Mouse (Mus musculus): ENCODE results near the gene Acsm5. TPM values are rescaled to one million over a fixed set of nuclear protein-coding genes. Genes with fewer than 3 reads are reported as not detected.

Gene Acsm5
- polyA plus RNA-seq (2015; fragmentation: Nextera tagmentation; extraction: Ambion mirVana), result 0.21 and 0.23 TPM in 2 replicates

DNA sequence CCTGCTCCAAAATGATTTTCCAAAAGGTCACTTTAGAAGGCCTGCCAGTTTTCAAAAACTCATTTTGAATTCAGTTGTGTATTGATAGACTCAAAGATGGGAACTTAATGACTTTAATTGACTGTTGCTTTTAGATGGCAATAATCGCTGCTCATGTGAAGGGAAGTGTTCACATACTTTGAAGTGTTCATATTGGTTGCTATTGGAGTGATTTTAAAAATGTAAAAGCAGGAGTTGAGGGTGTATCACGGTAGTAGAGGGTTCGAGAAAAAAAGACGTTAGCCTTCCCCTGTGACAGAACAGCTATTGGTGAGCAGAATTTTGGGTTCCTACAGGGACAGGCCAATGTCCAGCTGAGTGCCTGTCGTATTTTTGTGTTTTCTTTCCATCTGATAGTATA is at the start of gene Acsm5:
Gene Acsm5, plus strand, starts transcription at position 301 of the 400 bp plus-strand sequence.
- Histone ChIP-seq H3K36me3 (replicated peaks) (no peaks in the 10 kb centered on the region), H3K4me3 (replicated peaks) (no peak within 1 kb of the TSS), H3K27ac (replicated peaks) (no peak within 1 kb of the TSS), H3K9me3 (replicated peaks) (no peaks in the 10 kb centered on the region), H3K4me1 (replicated peaks) (no peaks in the 10 kb centered on the region), H3K9ac (no peak within 1 kb of the TSS), H3K27me3 (no peaks in the 10 kb centered on the region), H3K4me2 (no peak within 1 kb of the TSS)
- 49% methylated on average over 5 of the region's 5 CpGs for WGBS (ENCODE audit: insufficient replicate concordance)
- no peak for ATAC-seq (ENCODE audit: insufficient read depth)

DNA sequence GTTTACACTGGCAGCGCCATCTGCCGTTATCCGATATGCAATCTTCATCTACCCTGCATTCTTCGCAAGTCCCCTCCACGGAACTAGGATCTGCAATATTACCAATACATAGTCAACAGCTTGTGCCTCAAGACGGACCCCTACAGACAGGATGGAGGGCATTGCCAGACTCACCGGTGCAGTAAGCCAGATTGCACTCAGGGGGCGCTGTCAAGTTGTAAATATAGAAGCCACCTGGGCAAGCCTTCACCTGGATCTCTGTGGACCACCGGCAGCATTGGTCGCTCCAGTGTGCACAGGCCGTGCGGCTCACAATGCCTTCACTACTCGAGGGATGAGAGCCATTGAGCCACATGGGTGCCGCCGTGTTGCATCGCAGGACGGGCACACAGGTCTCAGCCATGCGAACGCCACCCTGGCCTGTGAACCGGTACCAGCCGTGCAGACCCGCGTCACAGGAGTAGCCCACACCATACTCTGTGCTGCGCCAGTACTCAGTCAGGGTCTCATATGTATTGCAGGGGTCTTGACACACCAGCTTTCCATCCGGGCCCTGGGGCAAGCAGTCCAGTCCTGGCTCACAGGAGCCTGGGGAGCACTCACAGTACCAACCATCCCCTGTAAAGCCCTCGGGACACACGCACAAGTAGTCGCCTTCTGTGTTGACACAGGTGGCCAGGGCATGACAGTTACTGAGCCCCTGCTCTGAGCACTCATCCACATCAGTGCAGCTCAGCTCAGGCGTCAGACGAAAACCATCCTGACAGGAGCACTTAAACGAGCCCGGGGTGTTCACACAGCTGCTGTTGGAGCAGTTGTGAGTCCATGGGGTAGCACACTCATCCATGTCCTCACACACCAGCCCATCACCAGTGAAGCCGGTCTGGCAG is 42.5 kb upstream of the Acsm5 start:
- Histone ChIP-seq H3K36me3 (replicated peaks) (no peaks in the 10 kb centered on the region), H3K27me3 (no peaks in the 10 kb centered on the region), H3K4me3 (replicated peaks) (no peak overlapping the region), H3K4me1 (replicated peaks) (no peaks in the 10 kb centered on the region), H3K9ac (no peak overlapping the region), H3K4me2 (no peak overlapping the region), H3K9me3 (replicated peaks) (no peaks in the 10 kb centered on the region), H3K27ac (replicated peaks) (no peak overlapping the region)
- 64% methylated on average over 33 of the region's 33 CpGs for WGBS (ENCODE audit: insufficient replicate concordance)
- ATAC-seq (ENCODE audit: insufficient read depth), result no peak

DNA sequence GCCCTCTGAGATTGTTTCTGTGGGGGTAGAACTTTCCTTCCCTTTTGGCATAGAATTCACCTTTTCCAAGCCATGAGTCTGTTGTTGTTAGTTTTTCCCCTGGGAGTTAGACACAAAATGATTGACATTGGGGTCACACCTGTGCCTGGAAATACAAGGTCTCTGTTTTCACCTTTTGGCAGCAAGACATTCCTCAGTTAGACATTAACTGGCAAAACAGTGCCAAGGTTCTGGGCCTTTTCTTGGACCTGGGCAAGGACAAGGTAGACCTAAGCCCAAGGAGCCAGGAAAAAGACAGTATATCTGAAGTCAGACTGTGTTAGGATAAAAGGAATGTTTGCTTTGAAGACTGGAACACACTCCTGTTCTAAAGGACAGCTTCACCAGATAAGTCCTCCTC is 40.0 kb upstream of the Acsm5 start, which contains the start of gene Umod:
Gene Umod, minus strand, starts transcription at position 27 of the 400 bp plus-strand sequence.
- Histone ChIP-seq H3K4me2 (no peak within 1 kb of the TSS), H3K4me1 (replicated peaks) (no peaks in the 10 kb centered on the region), H3K9ac (no peak within 1 kb of the TSS), H3K9me3 (replicated peaks) (no peaks in the 10 kb centered on the region), H3K4me3 (replicated peaks) (no peak within 1 kb of the TSS), H3K36me3 (replicated peaks) (no peaks in the 10 kb centered on the region), H3K27me3 (no peaks in the 10 kb centered on the region), H3K27ac (replicated peaks) (no peak within 1 kb of the TSS)
- no peak for ATAC-seq (ENCODE audit: insufficient read depth)

DNA sequence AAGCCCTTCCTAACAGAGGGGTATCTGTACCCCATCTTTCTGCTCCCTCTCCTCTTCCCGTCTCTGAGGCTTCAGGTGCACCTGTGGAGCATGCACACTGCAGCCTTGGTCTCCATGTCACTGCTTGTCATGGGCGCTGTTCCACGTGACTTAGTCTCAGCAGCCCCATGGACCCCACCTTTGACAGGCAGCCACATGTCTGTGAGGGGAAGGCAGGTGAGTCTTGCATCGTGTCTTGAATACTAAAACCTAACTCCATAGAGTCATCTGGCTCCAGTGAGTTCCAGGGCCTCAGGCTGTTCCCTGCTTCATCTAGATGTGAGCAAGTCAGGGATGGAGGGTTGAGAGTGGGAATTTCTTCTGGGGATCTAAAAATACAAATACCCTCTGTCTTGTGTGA is 35.1 kb upstream of the Acsm5 start:
- H3K4me2 ChIP-seq, result no peak overlapping the region
- no peak overlapping the region for H3K4me3 ChIP-seq (replicated peaks)
- H3K27ac ChIP-seq (replicated peaks), result no peak overlapping the region
- no peaks in the 10 kb centered on the region for H3K36me3 ChIP-seq (replicated peaks)
- no peaks in the 10 kb centered on the region for H3K27me3 ChIP-seq
- ATAC-seq (ENCODE audit: insufficient read depth), result no peak
- no peaks in the 10 kb centered on the region for H3K4me1 ChIP-seq (replicated peaks)
- H3K9me3 ChIP-seq (replicated peaks), result no peaks in the 10 kb centered on the region
- no peak overlapping the region for H3K9ac ChIP-seq
- 58% methylated on average over 4 of the region's 4 CpGs for WGBS (ENCODE audit: insufficient replicate concordance)

DNA sequence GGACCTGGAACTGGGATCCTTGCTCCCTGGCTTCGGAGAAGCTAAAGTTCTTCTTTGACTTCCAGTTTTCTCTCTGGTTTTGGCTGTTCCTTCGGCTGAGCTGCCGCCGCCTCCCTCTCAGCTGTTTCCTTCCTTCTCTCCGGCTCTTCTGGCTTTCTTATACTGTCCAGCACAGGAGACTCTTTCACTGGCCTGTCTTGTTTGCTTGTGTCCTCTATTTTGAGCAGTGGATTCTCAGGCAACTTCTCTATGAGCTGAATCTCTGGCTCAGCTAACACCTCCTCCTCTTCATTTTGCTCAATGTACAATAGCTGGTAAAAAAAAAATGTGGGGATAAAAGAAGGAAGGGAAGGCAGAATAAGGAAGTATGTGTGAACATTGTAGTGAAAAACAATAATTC is 32.6 kb upstream of the Acsm5 start:
- no peak overlapping the region for H3K4me3 ChIP-seq (replicated peaks)
- no peak overlapping the region for H3K27ac ChIP-seq (replicated peaks)
- WGBS (ENCODE audit: insufficient replicate concordance), result 37% methylated on average over 5 of the region's 5 CpGs
- H3K4me2 ChIP-seq, result no peak overlapping the region
- no peaks in the 10 kb centered on the region for H3K36me3 ChIP-seq (replicated peaks)
- H3K4me1 ChIP-seq (replicated peaks), result no peaks in the 10 kb centered on the region
- no peaks in the 10 kb centered on the region for H3K27me3 ChIP-seq
- H3K9ac ChIP-seq, result no peak overlapping the region
- H3K9me3 ChIP-seq (replicated peaks), result no peaks in the 10 kb centered on the region
- no peak for ATAC-seq (ENCODE audit: insufficient read depth)

DNA sequence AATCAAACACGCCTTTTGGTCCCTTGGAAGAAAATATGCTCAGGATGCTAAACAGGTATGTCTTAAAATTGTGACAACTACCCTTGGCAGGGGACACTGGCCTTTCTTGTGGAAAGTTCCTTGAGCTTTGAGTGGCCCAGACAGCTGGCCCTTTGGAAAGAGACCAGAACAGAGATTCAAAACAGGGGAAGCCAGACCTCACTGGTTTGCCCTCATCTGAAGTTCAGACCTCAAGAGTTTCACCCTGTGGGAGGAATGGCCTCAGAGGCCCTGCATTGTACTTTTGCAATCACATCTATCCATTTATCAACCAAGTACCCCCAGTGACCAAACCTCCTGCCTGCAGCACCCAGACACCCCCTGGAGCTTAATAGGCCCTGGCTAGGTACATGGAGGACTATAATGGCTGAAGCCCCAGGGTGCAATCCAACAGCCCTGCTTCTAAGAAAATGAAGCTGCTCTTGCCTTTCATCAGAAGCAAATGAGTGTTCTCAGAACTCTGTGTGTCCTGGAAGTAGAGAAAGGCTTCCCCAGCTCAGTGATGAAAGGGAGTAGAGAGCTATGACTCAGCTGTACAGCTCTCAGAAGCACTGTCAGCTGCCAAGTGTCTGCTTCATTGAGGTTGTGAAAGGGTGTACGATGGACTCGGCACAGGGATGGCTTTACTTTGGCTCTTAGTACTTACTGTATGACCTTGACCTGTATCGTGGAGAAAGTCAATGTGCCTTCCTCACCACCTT is 29.1 kb upstream of the Acsm5 start:
- Histone ChIP-seq H3K36me3 (replicated peaks) (no peaks in the 10 kb centered on the region), H3K9ac (no peak overlapping the region), H3K4me3 (replicated peaks) (no peak overlapping the region), H3K4me1 (replicated peaks) (no peaks in the 10 kb centered on the region), H3K27me3 (no peaks in the 10 kb centered on the region), H3K9me3 (replicated peaks) (no peaks in the 10 kb centered on the region), H3K27ac (replicated peaks) (no peak overlapping the region), H3K4me2 (no peak overlapping the region)
- 60% methylated on average over 4 of the region's 4 CpGs for WGBS (ENCODE audit: insufficient replicate concordance)
- no peak for ATAC-seq (ENCODE audit: insufficient read depth)

DNA sequence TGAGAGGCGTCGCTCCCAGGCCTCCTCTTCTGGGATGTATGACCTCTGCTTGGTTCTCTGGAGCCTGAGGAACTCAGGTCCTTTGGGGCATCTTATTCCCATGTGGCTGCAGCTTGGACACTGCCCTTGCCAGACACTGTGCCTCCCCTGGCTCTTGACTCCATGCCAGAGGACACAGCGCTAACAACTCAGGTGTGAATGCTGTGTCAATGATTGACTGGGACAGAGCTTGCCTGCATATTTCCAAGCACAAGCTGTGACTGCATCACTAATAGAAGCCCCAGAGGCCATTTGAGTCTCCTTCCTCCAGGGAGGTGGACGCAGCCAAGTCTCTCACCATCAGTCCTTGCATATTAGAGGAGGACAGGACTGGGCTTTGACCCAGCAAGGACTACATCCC is 8.1 kb upstream of the Acsm5 start:
- no peaks in the 10 kb centered on the region for H3K36me3 ChIP-seq (replicated peaks)
- no peak overlapping the region for H3K4me3 ChIP-seq (replicated peaks)
- ATAC-seq (ENCODE audit: insufficient read depth), result no peak
- WGBS (ENCODE audit: insufficient replicate concordance), result 69% methylated on average over 4 of the region's 4 CpGs
- no peaks in the 10 kb centered on the region for H3K27me3 ChIP-seq
- H3K9me3 ChIP-seq (replicated peaks), result no peaks in the 10 kb centered on the region
- no peak overlapping the region for H3K4me2 ChIP-seq
- H3K4me1 ChIP-seq (replicated peaks), result no peaks in the 10 kb centered on the region
- H3K9ac ChIP-seq, result no peak overlapping the region
- H3K27ac ChIP-seq (replicated peaks), result no peak overlapping the region

DNA sequence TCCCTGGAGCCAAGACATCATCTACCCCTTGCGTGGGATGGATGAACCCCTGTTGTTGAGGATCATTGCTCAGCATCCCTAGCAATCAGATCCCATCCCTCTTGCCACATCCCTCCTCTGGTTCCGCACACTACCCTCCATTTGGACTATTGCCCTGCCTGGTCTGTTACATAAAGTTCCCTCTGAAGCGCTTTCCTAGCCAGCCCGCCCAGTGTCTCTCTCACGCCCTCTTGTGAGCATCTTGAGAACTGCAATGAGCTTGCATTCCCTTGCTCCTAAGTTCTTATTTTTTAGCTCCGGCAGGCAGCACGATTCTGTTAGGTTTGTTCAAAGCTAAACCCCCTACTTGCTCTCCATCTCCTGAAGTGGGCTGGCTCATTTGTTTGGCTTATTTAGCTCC is 6.2 kb upstream of the Acsm5 start:
- Histone ChIP-seq H3K4me3 (replicated peaks) (no peak overlapping the region), H3K27me3 (no peaks in the 10 kb centered on the region), H3K4me1 (replicated peaks) (no peaks in the 10 kb centered on the region), H3K27ac (replicated peaks) (no peak overlapping the region), H3K36me3 (replicated peaks) (no peaks in the 10 kb centered on the region), H3K9me3 (replicated peaks) (no peaks in the 10 kb centered on the region), H3K4me2 (no peak overlapping the region), H3K9ac (no peak overlapping the region)
- 26% methylated on average over 7 of the region's 7 CpGs for WGBS (ENCODE audit: insufficient replicate concordance)
- ATAC-seq (ENCODE audit: insufficient read depth), result no peak

DNA sequence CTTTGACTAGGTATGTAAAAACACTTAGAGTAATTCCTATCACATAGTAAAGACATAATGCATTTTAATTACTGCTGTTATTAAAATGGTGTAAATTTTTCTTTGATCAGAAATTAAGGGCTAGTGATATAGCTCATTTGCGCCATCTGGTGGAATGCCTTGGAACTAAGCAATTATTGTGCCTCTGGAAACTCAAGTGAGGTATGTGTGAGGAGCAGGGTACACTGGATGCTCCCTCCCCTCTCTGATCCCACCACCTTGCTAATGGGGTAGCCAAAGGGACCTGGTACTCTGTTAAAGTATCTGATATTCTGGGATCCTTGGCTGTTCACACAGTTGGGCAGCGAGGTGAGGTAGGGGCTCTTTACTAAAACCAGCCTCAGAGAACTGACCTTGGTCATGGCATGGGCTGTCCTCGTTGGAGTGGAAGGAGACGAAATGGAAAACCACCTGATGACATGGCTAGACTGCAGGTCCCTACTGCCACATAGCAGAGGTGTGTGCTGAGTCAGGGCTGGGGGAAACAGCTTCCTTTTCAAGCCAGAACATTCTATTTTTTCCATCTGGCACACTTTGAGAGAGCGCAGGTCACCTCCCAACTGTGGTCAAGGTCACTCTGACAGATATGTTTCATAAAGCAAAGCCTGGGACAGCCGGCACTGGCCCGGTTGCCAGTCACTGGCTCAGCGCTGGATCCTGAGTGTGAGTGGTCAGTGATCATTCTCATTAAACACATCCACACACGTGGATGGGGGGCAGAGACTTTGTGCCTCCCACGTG is 3.6 kb upstream of the Acsm5 start:
- no peak overlapping the region for H3K4me2 ChIP-seq
- WGBS (ENCODE audit: insufficient replicate concordance), result 48% methylated on average over 10 of the region's 10 CpGs
- no peaks in the 10 kb centered on the region for H3K36me3 ChIP-seq (replicated peaks)
- H3K9me3 ChIP-seq (replicated peaks), result no peaks in the 10 kb centered on the region
- H3K9ac ChIP-seq, result no peak overlapping the region
- H3K27ac ChIP-seq (replicated peaks), result no peak overlapping the region
- no peaks in the 10 kb centered on the region for H3K27me3 ChIP-seq
- no peaks in the 10 kb centered on the region for H3K4me1 ChIP-seq (replicated peaks)
- no peak overlapping the region for H3K4me3 ChIP-seq (replicated peaks)
- no peak for ATAC-seq (ENCODE audit: insufficient read depth)

DNA sequence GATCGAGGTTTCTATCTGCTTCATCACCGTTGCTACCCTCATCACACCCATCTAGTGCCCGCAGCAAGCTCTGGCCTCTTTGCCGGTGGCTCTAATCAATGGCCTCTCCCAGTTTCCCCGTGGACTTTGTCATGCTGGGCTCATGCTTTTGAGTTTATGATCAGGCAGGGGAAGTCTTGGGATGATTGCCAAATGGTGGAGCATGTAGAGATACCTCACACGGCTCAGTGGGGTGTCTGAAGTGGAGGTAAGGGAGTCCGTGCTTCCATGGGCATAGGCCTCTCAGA is 3.0 kb upstream of the Acsm5 start:
- no peaks in the 10 kb centered on the region for H3K9me3 ChIP-seq (replicated peaks)
- H3K4me1 ChIP-seq (replicated peaks), result no peaks in the 10 kb centered on the region
- no peak overlapping the region for H3K27ac ChIP-seq (replicated peaks)
- H3K9ac ChIP-seq, result no peak overlapping the region
- H3K4me3 ChIP-seq (replicated peaks), result no peak overlapping the region
- ATAC-seq (ENCODE audit: insufficient read depth), result no peak
- no peaks in the 10 kb centered on the region for H3K27me3 ChIP-seq
- no peak overlapping the region for H3K4me2 ChIP-seq
- H3K36me3 ChIP-seq (replicated peaks), result no peaks in the 10 kb centered on the region
- 64% methylated on average over 7 of the region's 7 CpGs for WGBS (ENCODE audit: insufficient replicate concordance)

DNA sequence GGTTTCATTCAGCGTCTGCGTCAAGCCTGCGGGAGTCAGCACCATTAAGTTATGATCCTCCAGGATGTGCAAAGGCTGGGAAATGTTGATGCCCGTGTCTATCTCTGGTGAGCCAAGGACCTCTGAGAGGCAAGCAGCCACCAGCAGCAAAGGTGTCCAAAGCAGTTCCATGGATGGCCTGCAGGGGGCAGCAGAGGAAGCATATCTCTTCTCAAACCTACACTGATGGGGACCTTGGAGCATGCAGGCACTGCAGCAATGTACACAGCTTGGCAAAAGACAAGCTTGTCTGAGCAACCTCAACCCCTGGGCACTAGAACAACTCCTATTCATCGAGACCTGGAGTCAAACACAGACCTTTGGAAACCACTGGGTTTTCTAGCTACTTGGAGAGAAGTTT is 391 bp downstream of the Acsm5 start:
- Histone ChIP-seq H3K4me2 (no peak overlapping the region), H3K4me3 (replicated peaks) (no peak overlapping the region), H3K9ac (no peak overlapping the region), H3K27me3 (no peaks in the 10 kb centered on the region), H3K4me1 (replicated peaks) (no peaks in the 10 kb centered on the region), H3K27ac (replicated peaks) (no peak overlapping the region), H3K9me3 (replicated peaks) (no peaks in the 10 kb centered on the region), H3K36me3 (replicated peaks) (no peaks in the 10 kb centered on the region)
- WGBS (ENCODE audit: insufficient replicate concordance), result 32% methylated on average over 5 of the region's 5 CpGs
- ATAC-seq (ENCODE audit: insufficient read depth), result no peak
